Mouse (Mus musculus) erythroblast, embryonic 14.5 days (primary cell): Measurements from ENCODE around the gene Psmd11.

Experiments
- GATA1 ChIP-seq: IDR thresholded peaks from 2 replicates; pipeline ENCODE4 v1.6.1; 2012; ENCODE audit warnings: low read length, inconsistent platforms, mixed read lengths
- TAL1 ChIP-seq: IDR thresholded peaks from 3 replicates; pipeline ENCODE4 v1.6.1; 2012; ENCODE audit warnings: low read length, inconsistent platforms, mixed read lengths

- TF ChIP-seq GATA1 (no peak), TAL1 (no peak)
Observed at GRCm38 (mm10) chr11:80518421-80519367, 90.3 kb downstream of the Psmd11 start.
